Mouse (Mus musculus) thymus, adult 2 months (tissue): ENCODE results near the gene Rfc1.

Source experiments
- CTCF ChIP-seq: fragments of 200-500 bp; IDR thresholded peaks from 2 replicates; pipeline ENCODE4 v1.5.1; 2012; ENCODE audit warnings: mild to moderate bottlenecking, control low read depth, low read length, moderate library complexity, borderline replicate concordance; ENCODE audit not compliant: control insufficient read depth, poor library complexity, insufficient read depth; ENCODE audit errors: extremely low read depth
- POLR2A ChIP-seq: fragments of 200-500 bp; IDR thresholded peaks from 2 replicates; pipeline ENCODE4 v1.6.1; 2012; ENCODE audit warnings: mild to moderate bottlenecking, low read length, control low read depth, moderate library complexity; ENCODE audit not compliant: control insufficient read depth, poor library complexity, insufficient read depth; ENCODE audit errors: extremely low read depth

- TF ChIP-seq CTCF (no peak), POLR2A (no peak)
These were observed 35.3 kb downstream of the Rfc1 start for GRCm38 (mm10) chr5:65300121-65300520.
